Mouse (Mus musculus): ENCODE data around the gene Tbx6. TPM values are rescaled to one million over a fixed set of nuclear protein-coding genes. Genes with fewer than 3 reads are reported as not detected.

Tbx6 gene
- polyA plus RNA-seq (2016; fragmentation: Nextera tagmentation; extraction: Ambion mirVana) = 0.33 and 0.56 TPM in 2 replicates

- peaks cover 41% of the 10 kb centered on the region for H3K4me1 ChIP-seq
These were observed at the start of gene Tbx6 for GRCm38 (mm10) chr7:126780971-126781635. Gene Tbx6, plus strand, starts transcription at chr7:126781483.

GRCm38 (mm10) chr7:126736122-126736521, 45.2 kb upstream of the Tbx6 start:
- no peaks in the 10 kb centered on the region for H3K9me3 ChIP-seq
- H3K9ac ChIP-seq = no peak overlapping the region
- no peaks in the 10 kb centered on the region for H3K4me1 ChIP-seq
- no peak overlapping the region for H3K4me3 ChIP-seq (replicated peaks)
- H3K27me3 ChIP-seq = no peaks in the 10 kb centered on the region
- no peak overlapping the region for H3K27ac ChIP-seq
- no peaks in the 10 kb centered on the region for H3K36me3 ChIP-seq (replicated peaks)
- H3K4me2 ChIP-seq = no peak overlapping the region
- ATAC-seq (ENCODE audit: low FRiP score) = no peak
- WGBS = 88% methylated on average over 8 of the region's 8 CpGs

More at GRCm38 (mm10) chr7:126780971-126781635, at the start of gene Tbx6:
- Histone ChIP-seq H3K27me3 (no peaks in the 10 kb centered on the region), H3K9ac (peak within 1 kb of the TSS; percentile 53), H3K27ac (peak within 1 kb of the TSS; percentile 79), H3K36me3 (replicated peaks) (peaks cover 25% of the 10 kb centered on the region), H3K4me3 (replicated peaks) (peak within 1 kb of the TSS; percentile 39), H3K9me3 (no peaks in the 10 kb centered on the region), H3K4me2 (peak within 1 kb of the TSS; percentile 93)
- peak; percentile 2; the same call in 1 of the 2 replicates for ATAC-seq (ENCODE audit: low FRiP score)
- WGBS = 8% methylated on average over 22 of the region's 22 CpGs

- no peak overlapping the region for H3K4me2 ChIP-seq
- no peak for ATAC-seq (ENCODE audit: low FRiP score)
These were observed 41.7 kb upstream of the Tbx6 start for GRCm38 (mm10) chr7:126739551-126739950.

GRCm38 (mm10) chr7:126740132-126740735, 41.0 kb upstream of the Tbx6 start:
- Histone ChIP-seq H3K4me2 (no peak overlapping the region), H3K9me3 (no peaks in the 10 kb centered on the region), H3K36me3 (replicated peaks) (no peaks in the 10 kb centered on the region), H3K27ac (no peak overlapping the region), H3K9ac (no peak overlapping the region), H3K4me1 (no peaks in the 10 kb centered on the region), H3K27me3 (no peaks in the 10 kb centered on the region), H3K4me3 (replicated peaks) (no peak overlapping the region)
- WGBS = 81% methylated on average over 13 of the region's 13 CpGs
- ATAC-seq (ENCODE audit: low FRiP score) = no peak

More at GRCm38 (mm10) chr7:126739551-126739950, 41.7 kb upstream of the Tbx6 start:
- WGBS = 90% methylated on average over 17 of the region's 17 CpGs
- no peak overlapping the region for H3K9ac ChIP-seq
- no peak overlapping the region for H3K4me3 ChIP-seq (replicated peaks)
- H3K27ac ChIP-seq = no peak overlapping the region
- H3K27me3 ChIP-seq = no peaks in the 10 kb centered on the region
- H3K9me3 ChIP-seq = no peaks in the 10 kb centered on the region
- H3K36me3 ChIP-seq (replicated peaks) = no peaks in the 10 kb centered on the region
- H3K4me1 ChIP-seq = no peaks in the 10 kb centered on the region

- 92% methylated on average over 5 of the region's 5 CpGs for WGBS
- ATAC-seq (ENCODE audit: low FRiP score) = no peak
These were observed 40.3 kb upstream of the Tbx6 start for GRCm38 (mm10) chr7:126740977-126741376.

GRCm38 (mm10) chr7:126741452-126741851, 39.8 kb upstream of the Tbx6 start:
- Histone ChIP-seq H3K4me2 (no peak overlapping the region), H3K4me1 (no peaks in the 10 kb centered on the region), H3K9ac (no peak overlapping the region), H3K27me3 (no peaks in the 10 kb centered on the region), H3K9me3 (no peaks in the 10 kb centered on the region), H3K36me3 (replicated peaks) (no peaks in the 10 kb centered on the region), H3K27ac (no peak overlapping the region), H3K4me3 (replicated peaks) (no peak overlapping the region)
- ATAC-seq (ENCODE audit: low FRiP score) = no peak
- WGBS = 88% methylated on average over 5 of the region's 5 CpGs

More at GRCm38 (mm10) chr7:126740977-126741376, 40.3 kb upstream of the Tbx6 start:
- H3K9me3 ChIP-seq = no peaks in the 10 kb centered on the region
- no peak overlapping the region for H3K4me3 ChIP-seq (replicated peaks)
- no peaks in the 10 kb centered on the region for H3K36me3 ChIP-seq (replicated peaks)
- H3K4me2 ChIP-seq = no peak overlapping the region
- H3K27me3 ChIP-seq = no peaks in the 10 kb centered on the region
- no peaks in the 10 kb centered on the region for H3K4me1 ChIP-seq
- no peak overlapping the region for H3K27ac ChIP-seq
- no peak overlapping the region for H3K9ac ChIP-seq

- ATAC-seq (ENCODE audit: low FRiP score) = no peak
- no peaks in the 10 kb centered on the region for H3K36me3 ChIP-seq (replicated peaks)
- no peak overlapping the region for H3K9ac ChIP-seq
- no peak overlapping the region for H3K4me3 ChIP-seq (replicated peaks)
- no peak overlapping the region for H3K4me2 ChIP-seq
- H3K27me3 ChIP-seq = no peaks in the 10 kb centered on the region
- WGBS = 90% methylated on average over 13 of the region's 13 CpGs
- no peaks in the 10 kb centered on the region for H3K4me1 ChIP-seq
- H3K27ac ChIP-seq = no peak overlapping the region
- H3K9me3 ChIP-seq = no peaks in the 10 kb centered on the region
These were observed 39.3 kb upstream of the Tbx6 start for GRCm38 (mm10) chr7:126741964-126742482.

GRCm38 (mm10) chr7:126746066-126746465, 35.2 kb upstream of the Tbx6 start:
- ATAC-seq (ENCODE audit: low FRiP score) = no peak
- Histone ChIP-seq H3K4me2 (no peak overlapping the region), H3K27ac (no peak overlapping the region), H3K36me3 (replicated peaks) (no peaks in the 10 kb centered on the region), H3K4me3 (replicated peaks) (no peak overlapping the region), H3K27me3 (no peaks in the 10 kb centered on the region), H3K4me1 (no peaks in the 10 kb centered on the region), H3K9me3 (no peaks in the 10 kb centered on the region), H3K9ac (no peak overlapping the region)
- WGBS = 92% methylated on average over 12 of the region's 12 CpGs

- Histone ChIP-seq H3K27me3 (no peaks in the 10 kb centered on the region), H3K36me3 (replicated peaks) (no peaks in the 10 kb centered on the region), H3K4me2 (no peak overlapping the region), H3K9me3 (no peaks in the 10 kb centered on the region), H3K4me1 (no peaks in the 10 kb centered on the region), H3K27ac (no peak overlapping the region), H3K4me3 (replicated peaks) (no peak overlapping the region), H3K9ac (no peak overlapping the region)
- 51% methylated on average over 6 of the region's 6 CpGs for WGBS
- no peak for ATAC-seq (ENCODE audit: low FRiP score)
These were observed 34.5 kb upstream of the Tbx6 start for GRCm38 (mm10) chr7:126746798-126747197.

- no peak for ATAC-seq (ENCODE audit: low FRiP score)
- Histone ChIP-seq H3K9ac (no peak overlapping the region), H3K27ac (no peak overlapping the region), H3K4me3 (replicated peaks) (no peak overlapping the region), H3K4me2 (no peak overlapping the region), H3K9me3 (no peaks in the 10 kb centered on the region), H3K4me1 (no peaks in the 10 kb centered on the region), H3K36me3 (replicated peaks) (no peaks in the 10 kb centered on the region), H3K27me3 (no peaks in the 10 kb centered on the region)
- 83% methylated on average over 7 of the region's 7 CpGs for WGBS
These were observed 32.5 kb upstream of the Tbx6 start for GRCm38 (mm10) chr7:126748824-126749223.

- H3K27me3 ChIP-seq = no peaks in the 10 kb centered on the region
- H3K4me2 ChIP-seq = no peak overlapping the region
- no peak overlapping the region for H3K9ac ChIP-seq
- no peaks in the 10 kb centered on the region for H3K36me3 ChIP-seq (replicated peaks)
- 95% methylated on average over 17 of the region's 17 CpGs for WGBS
- no peak for ATAC-seq (ENCODE audit: low FRiP score)
- H3K9me3 ChIP-seq = no peaks in the 10 kb centered on the region
- no peak overlapping the region for H3K4me3 ChIP-seq (replicated peaks)
- H3K27ac ChIP-seq = no peak overlapping the region
- H3K4me1 ChIP-seq = no peaks in the 10 kb centered on the region
These were observed 31.5 kb upstream of the Tbx6 start for GRCm38 (mm10) chr7:126749582-126750343.

- peaks cover 7% of the 10 kb centered on the region for H3K4me1 ChIP-seq
- H3K27me3 ChIP-seq = no peaks in the 10 kb centered on the region
- no peak overlapping the region for H3K27ac ChIP-seq
- H3K9ac ChIP-seq = peak overlapping the region; percentile 13; the same call in 1 of the 2 replicates
- ATAC-seq (ENCODE audit: low FRiP score) = peak; percentile 45
- no peak overlapping the region for H3K4me2 ChIP-seq
- no peaks in the 10 kb centered on the region for H3K36me3 ChIP-seq (replicated peaks)
- 0% methylated on average over 9 of the region's 9 CpGs for WGBS
- no peaks in the 10 kb centered on the region for H3K9me3 ChIP-seq
- H3K4me3 ChIP-seq (replicated peaks) = no peak overlapping the region
These were observed 26.4 kb upstream of the Tbx6 start for GRCm38 (mm10) chr7:126754866-126755265.

Measured in forebrain, embryonic 12.5 days (tissue).